Comparison of ENCODE assay signal across 25 mouse cellular contexts in the genomic region with DNA sequence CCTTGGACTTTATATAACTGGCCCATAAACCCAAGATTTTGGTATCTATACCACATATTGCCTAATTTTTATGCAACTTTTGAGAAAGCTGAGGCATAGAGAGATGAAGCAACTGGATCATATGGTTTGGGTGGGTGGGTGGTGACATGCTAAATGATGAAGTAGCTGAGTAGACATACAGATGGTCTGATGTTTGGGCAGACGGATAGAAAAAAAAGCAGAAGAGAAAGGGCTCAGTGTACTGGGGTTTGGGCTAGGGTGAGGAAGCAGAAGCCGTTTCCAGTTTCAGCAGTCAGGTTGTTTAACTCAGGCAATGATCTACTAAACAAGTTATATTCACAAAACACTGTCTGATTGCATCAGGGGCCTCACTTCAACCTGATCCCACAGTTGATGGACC.
DNase-seq lines count a peak whose midpoint lies in the region; ATAC-seq and TF ChIP-seq lines count a peak whose summit lies in the region.
"Had no signal": no experiment of that assay in that cellular context is flagged by ENCODE, and none has a peak within 500 bp of the region (broad histone marks: within the 10 kb centered on the region; RNA-seq: fewer than 3 reads in every experiment).

No protein-coding gene starts in this region.

- 60% methylated on average over 2 of the region's 2 CpGs for WGBS in lung, postnatal 0 days
- WGBS in stomach, postnatal 0 days = 83% methylated on average over 2 of the region's 2 CpGs

- H3K9ac ChIP-seq in lung, postnatal 0 days (replicated peaks; ENCODE audit: low read depth) = no peak overlapping the region
- no peak overlapping the region for H3K9ac ChIP-seq in stomach, postnatal 0 days (ENCODE audit: low read length)
- H3K9ac ChIP-seq: embryonic facial prominence, embryonic 12.5 days; forebrain, postnatal 0 days; heart, embryonic 15.5 days; intestine, embryonic 15.5 days; liver, embryonic 15.5 days; midbrain, embryonic 15.5 days had no signal

- no peaks in the 10 kb centered on the region for H3K27me3 ChIP-seq in lung, postnatal 0 days (replicated peaks; ENCODE audit: insufficient read depth, low read length)
- no peaks in the 10 kb centered on the region for H3K27me3 ChIP-seq in stomach, postnatal 0 days (ENCODE audit: control insufficient read depth, insufficient read depth, low read length)
- H3K27me3 ChIP-seq: embryonic facial prominence, embryonic 12.5 days; intestine, embryonic 15.5 days; midbrain, embryonic 15.5 days had no signal

- no peak overlapping the region for H3K27ac ChIP-seq in lung, postnatal 0 days (ENCODE audit: low read length)
- no peak overlapping the region for H3K27ac ChIP-seq in stomach, postnatal 0 days (replicated peaks)
- H3K27ac ChIP-seq: embryonic facial prominence, embryonic 12.5 days; heart, embryonic 15.5 days; intestine, embryonic 15.5 days; liver, embryonic 15.5 days; midbrain, embryonic 15.5 days had no signal

- TF ChIP-seq CTCF in lung, postnatal 0 days (IDR thresholded peaks at IDR 0.05) = no peak
- no peak for TF ChIP-seq CTCF in stomach, postnatal 0 days (IDR thresholded peaks at IDR 0.05; ENCODE audit: low read depth)

- H3K9me3 ChIP-seq in lung, postnatal 0 days (ENCODE audit: low read length) = no peaks in the 10 kb centered on the region
- no peaks in the 10 kb centered on the region for H3K9me3 ChIP-seq in stomach, postnatal 0 days (ENCODE audit: control insufficient read depth, low read length)
- H3K9me3 ChIP-seq: embryonic facial prominence, embryonic 12.5 days; heart, embryonic 15.5 days; intestine, embryonic 15.5 days; limb, embryonic 10.5 days; liver, embryonic 15.5 days; midbrain, embryonic 15.5 days had no signal

- no peak overlapping the region for H3K4me2 ChIP-seq in lung, postnatal 0 days (replicated peaks; ENCODE audit: low read depth, low read length)
- H3K4me2 ChIP-seq in stomach, postnatal 0 days (replicated peaks; ENCODE audit: low read depth) = no peak overlapping the region
- H3K4me2 ChIP-seq: embryonic facial prominence, embryonic 12.5 days; heart, embryonic 15.5 days; intestine, embryonic 15.5 days; liver, embryonic 15.5 days; midbrain, embryonic 15.5 days had no signal

- DNase-seq in lung, postnatal 0 days (ENCODE audit: low spot score) = peak; percentile 59
- no peak for DNase-seq in lung, adult 18-20 months
- peak; percentile 28 for DNase-seq in NIH3T3 (ENCODE audit: low read depth)
- DNase-seq in gonadal fat pad, adult 2 months (ENCODE audit: low read depth) = peak; percentile 10
- no peak for DNase-seq in stomach, postnatal 0 days (ENCODE audit: low spot score)
- no peak for DNase-seq in Muller cell, postnatal 12 days (ENCODE audit: inconsistent ontology term)
- DNase-seq: adrenal gland, postnatal 25 days; cerebellum, adult 9-11 months; forebrain, postnatal 0 days; gastrocnemius, postnatal 36 days; heart, postnatal 36 days; kidney, adult 8-10 months; kidney, postnatal 10 days; liver; right cerebral cortex, postnatal 25 days; thymus, postnatal 25 days had no signal

- H3K4me1 ChIP-seq in lung, postnatal 0 days (ENCODE audit: insufficient read depth, low read depth, low read length) = no peaks in the 10 kb centered on the region
- no peaks in the 10 kb centered on the region for H3K4me1 ChIP-seq in stomach, postnatal 0 days (replicated peaks; ENCODE audit: control insufficient read depth, insufficient read depth)
- H3K4me1 ChIP-seq: heart, embryonic 15.5 days; intestine, embryonic 15.5 days had no signal

- no peak overlapping the region for H3K4me3 ChIP-seq in lung, postnatal 0 days (ENCODE audit: low read depth, low read length)
- no peak overlapping the region for H3K4me3 ChIP-seq in stomach, postnatal 0 days (ENCODE audit: low read depth, low read length)
- H3K4me3 ChIP-seq: embryonic facial prominence, embryonic 12.5 days; heart, embryonic 15.5 days; intestine, embryonic 15.5 days; limb, embryonic 10.5 days; liver, embryonic 15.5 days; midbrain, embryonic 15.5 days; myocyte had no signal

- no peaks in the 10 kb centered on the region for H3K36me3 ChIP-seq in lung, postnatal 0 days (ENCODE audit: insufficient read depth, low read length)
- H3K36me3 ChIP-seq in stomach, postnatal 0 days (ENCODE audit: control insufficient read depth, insufficient read depth, low read length) = no peaks in the 10 kb centered on the region
- H3K36me3 ChIP-seq: heart, embryonic 15.5 days; intestine, embryonic 15.5 days; liver, embryonic 15.5 days; midbrain, embryonic 15.5 days had no signal

- ATAC-seq in lung, postnatal 0 days = peak; percentile 61
- 0 out of 2 replicates have a peak, but pooled peaks have one; percentile 19 for ATAC-seq in monocyte, adult 5-6 weeks (replicated peaks; ENCODE audit: insufficient number of reproducible peaks, low FRiP score, low TSS enrichment, poor library complexity, severe bottlenecking)
- ATAC-seq in stomach, postnatal 0 days (ENCODE audit: low FRiP score, low TSS enrichment) = no peak
- ATAC-seq: forebrain, postnatal 0 days; hindbrain, embryonic 16.5 days; intestine, embryonic 15.5 days; midbrain, embryonic 15.5 days had no signal

- no peak; the same call in 1 of the 2 replicates for TF ChIP-seq EP300 in lung, postnatal 0 days (IDR thresholded peaks at IDR 0.05)
- TF ChIP-seq EP300 in stomach, postnatal 0 days (optimal IDR thresholded peaks at IDR 0.05) = no peak

Comparison
In these comparisons a context has a peak if more than half of its experiments do, and no peak if none do; other contexts are left out.
1. DNase-seq: peak in lung, postnatal 0 days (single experiment), NIH3T3 (single experiment) and gonadal fat pad, adult 2 months (single experiment); none in lung, adult 18-20 months (0 of 2), stomach, postnatal 0 days (single experiment) and Muller cell, postnatal 12 days (single experiment).